Mouse (Mus musculus) testis, adult 2 months (tissue): ENCODE results near the gene Tma16.

Source experiments
- CTCF ChIP-seq: fragments of 200-500 bp; IDR thresholded peaks from 2 replicates; pipeline ENCODE4 v1.5.1; 2012; ENCODE audit warnings: low read depth, mild to moderate bottlenecking, inconsistent platforms, low read length, moderate library complexity; ENCODE audit not compliant: control insufficient read depth, insufficient read depth, insufficient replicate concordance
- POLR2A ChIP-seq: fragments of 200-500 bp; IDR thresholded peaks from 2 replicates; pipeline ENCODE4 v1.6.1; 2012; ENCODE audit warnings: low read depth, mild to moderate bottlenecking, inconsistent platforms, low read length, moderate library complexity; ENCODE audit not compliant: control insufficient read depth

- no peak for TF ChIP-seq POLR2A
- no peak for TF ChIP-seq CTCF
Observed at GRCm38 (mm10) chr8:66457057-66457456, 29.3 kb downstream of the Tma16 start.
